Mouse (Mus musculus): ENCODE data around the gene Gm2a.

GRCm38 (mm10) chr11:55085396-55085795 lies 12.5 kb upstream of the Gm2a start:
- TF ChIP-seq CTCF (IDR thresholded peaks at IDR 0.05; ENCODE audit: control insufficient read depth, insufficient read depth, low read length): no peak
- no peak for TF ChIP-seq POLR2A (IDR thresholded peaks at IDR 0.05; ENCODE audit: borderline replicate concordance, control insufficient read depth, low read depth, low read length)

Measured in bone marrow, adult 2 months (tissue).